Mouse (Mus musculus) spleen, adult 2 months (tissue): ENCODE measurements around the gene Slc25a43. TPM values are rescaled to one million over a fixed set of nuclear protein-coding genes. Genes with fewer than 3 reads are reported as not detected.

Source experiments
- DNase-seq, 2 experiments: peaks; one replicate each; pipeline versions ENCODE4 v3.0.0 to v3.0.0-alpha.2; 2012 to 2021; ENCODE audit warnings: low spot score in 2 of 2, low read depth in 1 of 2
- H3K27ac ChIP-seq: fragments of 200-500 bp; 2 replicates; pipeline ENCODE4 v1.5.1; 2012; ENCODE audit warnings: low read length, inconsistent platforms; ENCODE audit not compliant: insufficient read depth
- H3K27me3 ChIP-seq: fragments of 200-500 bp; 2 replicates; pipeline ENCODE4 v1.6.1; 2012; ENCODE audit warnings: mild to moderate bottlenecking, moderate library complexity, low read length, inconsistent platforms; ENCODE audit not compliant: control insufficient read depth, insufficient read depth
- H3K36me3 ChIP-seq: fragments of 200-500 bp; 2 replicates; pipeline ENCODE4 v1.6.1; 2012; ENCODE audit warnings: mild to moderate bottlenecking, low read length, inconsistent platforms; ENCODE audit not compliant: control insufficient read depth, insufficient read depth
- H3K4me1 ChIP-seq: fragments of 200-500 bp; 2 replicates; pipeline ENCODE4 v1.6.1; 2011; ENCODE audit warnings: inconsistent platforms; ENCODE audit not compliant: control insufficient read depth, insufficient read depth, insufficient read length
- H3K4me3 ChIP-seq: fragments of 200-500 bp; 2 replicates; pipeline ENCODE4 v1.5.1; 2011; ENCODE audit warnings: mild to moderate bottlenecking, inconsistent platforms; ENCODE audit not compliant: insufficient read depth, insufficient read length; ENCODE audit errors: extremely low read depth
- CTCF ChIP-seq: fragments of 200-500 bp; IDR thresholded peaks from 2 replicates; pipeline ENCODE4 v1.5.1; 2011; ENCODE audit warnings: mild to moderate bottlenecking, inconsistent platforms; ENCODE audit not compliant: insufficient read depth, insufficient read length, insufficient replicate concordance; ENCODE audit errors: extremely low read depth
- POLR2A ChIP-seq: fragments of 200-500 bp; IDR thresholded peaks from 2 replicates; pipeline ENCODE4 v1.6.1; 2011; ENCODE audit warnings: low read depth, low read length, inconsistent platforms
- WGBS: fragments of 180-500 bp; shearing (Covaris S2); methylation state at CpG from one replicate; pipeline ENCODE4 v1.1.7; 2018; 5-methylcytosine and 5-hydroxymethylcytosine counted together
- polyA plus RNA-seq: library from polyadenylated mRNA; depleted of rRNA; stranded (reverse); fragments of >200 nt; gene quantifications from 2 replicates; pipeline ENCODE4 v1.2.3, GENCODE M21; 2012

Gene Slc25a43
- polyA plus RNA-seq, 1 experiment: 1.2 TPM

- H3K4me3 ChIP-seq: no peak overlapping the region
- 41% methylated on average over 5 of the region's 5 CpGs for WGBS
- no peak overlapping the region for H3K27ac ChIP-seq
- DNase-seq: no peak
- H3K36me3 ChIP-seq: no peaks in the 10 kb centered on the region
- H3K27me3 ChIP-seq: no peaks in the 10 kb centered on the region
- TF ChIP-seq CTCF (no peak; the same call in 1 of the 2 replicates), POLR2A (no peak)
- H3K4me1 ChIP-seq: no peaks in the 10 kb centered on the region
Measured at GRCm38 (mm10) chrX:36811377-36811776, 67.9 kb downstream of the Slc25a43 start.

- H3K36me3 ChIP-seq: no peaks in the 10 kb centered on the region
- H3K27me3 ChIP-seq: no peaks in the 10 kb centered on the region
- no peak for TF ChIP-seq POLR2A
- no peak for TF ChIP-seq CTCF
- no peak overlapping the region for H3K27ac ChIP-seq
- no peaks in the 10 kb centered on the region for H3K4me1 ChIP-seq
- DNase-seq: no peak
- 83% methylated on average over 8 of the region's 8 CpGs for WGBS
- H3K4me3 ChIP-seq: no peak overlapping the region
Measured at GRCm38 (mm10) chrX:36814161-36814836, 70.8 kb downstream of the Slc25a43 start.

- TF ChIP-seq CTCF (no peak), POLR2A (no peak)
- DNase-seq: no peak
- H3K36me3 ChIP-seq: no peaks in the 10 kb centered on the region
- no peaks in the 10 kb centered on the region for H3K27me3 ChIP-seq
- H3K27ac ChIP-seq: no peak overlapping the region
- WGBS: 79% methylated on average over 4 of the region's 4 CpGs
- no peaks in the 10 kb centered on the region for H3K4me1 ChIP-seq
- no peak overlapping the region for H3K4me3 ChIP-seq
Measured at GRCm38 (mm10) chrX:36815022-36815421, 71.6 kb downstream of the Slc25a43 start.

GRCm38 (mm10) chrX:36815439-36815838 lies 72.0 kb downstream of the Slc25a43 start:
- H3K27me3 ChIP-seq: no peaks in the 10 kb centered on the region
- H3K4me1 ChIP-seq: no peaks in the 10 kb centered on the region
- H3K4me3 ChIP-seq: no peak overlapping the region
- no peaks in the 10 kb centered on the region for H3K36me3 ChIP-seq
- 57% methylated on average over 4 of the region's 4 CpGs for WGBS
- no peak overlapping the region for H3K27ac ChIP-seq
- TF ChIP-seq POLR2A: no peak
- no peak for TF ChIP-seq CTCF
- no peak for DNase-seq

- Histone ChIP-seq H3K27ac (no peak overlapping the region), H3K36me3 (no peaks in the 10 kb centered on the region), H3K4me1 (no peaks in the 10 kb centered on the region), H3K4me3 (no peak overlapping the region), H3K27me3 (no peaks in the 10 kb centered on the region)
- TF ChIP-seq POLR2A (no peak), CTCF (no peak)
- 66% methylated on average over 8 of the region's 8 CpGs for WGBS
- DNase-seq: no peak
Measured at GRCm38 (mm10) chrX:36816368-36816899, 73.0 kb downstream of the Slc25a43 start.

- DNase-seq: no peak
- TF ChIP-seq CTCF (no peak), POLR2A (no peak)
- Histone ChIP-seq H3K27me3 (no peaks in the 10 kb centered on the region), H3K4me1 (no peaks in the 10 kb centered on the region), H3K36me3 (no peaks in the 10 kb centered on the region), H3K4me3 (no peak overlapping the region), H3K27ac (no peak overlapping the region)
- WGBS: 48% methylated on average over 10 of the region's 10 CpGs
Measured at GRCm38 (mm10) chrX:36816953-36817441, 73.5 kb downstream of the Slc25a43 start.

- WGBS: 85% methylated on average over 4 of the region's 4 CpGs
- no peak for TF ChIP-seq POLR2A
- TF ChIP-seq CTCF: no peak
- Histone ChIP-seq H3K27ac (no peak overlapping the region), H3K4me1 (no peaks in the 10 kb centered on the region), H3K36me3 (no peaks in the 10 kb centered on the region), H3K27me3 (no peaks in the 10 kb centered on the region), H3K4me3 (no peak overlapping the region)
- DNase-seq: no peak
Measured at GRCm38 (mm10) chrX:36819575-36819974, 76.1 kb downstream of the Slc25a43 start.
